Mouse (Mus musculus): ENCODE measurements around the gene Gm20696.

DNA sequence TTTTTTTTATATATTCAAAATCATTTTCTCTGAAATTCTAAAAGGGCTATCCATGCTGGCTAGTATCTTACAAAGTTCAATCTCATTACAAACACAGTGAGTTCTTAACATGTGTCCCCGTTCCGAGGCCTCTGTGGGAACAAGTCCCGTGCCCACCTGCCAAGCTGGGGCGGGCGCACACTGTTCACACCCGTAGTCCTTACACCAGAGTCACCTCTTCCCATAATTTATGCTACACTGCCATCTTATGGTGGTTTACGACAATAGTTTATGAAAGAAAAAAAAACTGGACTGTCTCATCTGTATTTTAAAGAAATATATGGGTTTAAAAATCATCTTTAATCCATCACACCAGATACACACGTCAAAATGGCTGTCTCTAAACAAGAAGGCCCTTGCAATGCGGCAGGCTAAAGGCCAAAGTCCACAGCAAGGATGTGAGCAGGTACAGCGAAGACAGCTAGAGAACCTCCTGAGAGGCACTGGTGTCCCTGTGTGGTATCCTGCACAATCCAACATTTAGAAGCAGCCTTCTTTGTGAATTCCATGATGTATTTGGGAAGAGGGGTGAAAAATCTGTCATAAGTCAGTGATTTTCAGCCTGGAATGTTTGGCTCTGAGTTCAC lies 66.3 kb downstream of the Gm20696 start:
- TF ChIP-seq CTCF (IDR thresholded peaks at IDR 0.05; ENCODE audit: control insufficient read depth, insufficient read depth, low read length) (peak; percentile 33; the same call in 1 of the 2 replicates), POLR2A (IDR thresholded peaks at IDR 0.05; ENCODE audit: borderline replicate concordance, control insufficient read depth, low read depth, low read length) (no peak)
